Mouse (Mus musculus): ENCODE results near the gene Aox3. TPM values are rescaled to one million over a fixed set of nuclear protein-coding genes. Genes with fewer than 3 reads are reported as not detected.

The Aox3 gene
- polyA plus RNA-seq, 1 experiment from 2014 or later: 0.47 TPM

GRCm38 (mm10) chr1:58221070-58221469 is 108.1 kb downstream of the Aox3 start:
- H3K27ac ChIP-seq (ENCODE audit: low read depth, low read length): no peak overlapping the region
- WGBS: 78% methylated on average over 6 of the region's 6 CpGs
- no peaks in the 10 kb centered on the region for H3K4me1 ChIP-seq (replicated peaks; ENCODE audit: control insufficient read depth, insufficient read depth, low read length)
- no peak overlapping the region for H3K9ac ChIP-seq (ENCODE audit: low read depth, low read length)
- no peaks in the 10 kb centered on the region for H3K9me3 ChIP-seq (ENCODE audit: control insufficient read depth)
- no peaks in the 10 kb centered on the region for H3K27me3 ChIP-seq (replicated peaks; ENCODE audit: control insufficient read depth, insufficient read depth, low read length)
- TF ChIP-seq CTCF (IDR thresholded peaks at IDR 0.05; ENCODE audit: low read depth): no peak
- no peak overlapping the region for H3K4me2 ChIP-seq (replicated peaks; ENCODE audit: low read depth)
- ATAC-seq: no peak
- H3K4me3 ChIP-seq (ENCODE audit: low read depth, low read length): no peak overlapping the region
- no peaks in the 10 kb centered on the region for H3K36me3 ChIP-seq (ENCODE audit: control insufficient read depth, insufficient read depth)

DNA sequence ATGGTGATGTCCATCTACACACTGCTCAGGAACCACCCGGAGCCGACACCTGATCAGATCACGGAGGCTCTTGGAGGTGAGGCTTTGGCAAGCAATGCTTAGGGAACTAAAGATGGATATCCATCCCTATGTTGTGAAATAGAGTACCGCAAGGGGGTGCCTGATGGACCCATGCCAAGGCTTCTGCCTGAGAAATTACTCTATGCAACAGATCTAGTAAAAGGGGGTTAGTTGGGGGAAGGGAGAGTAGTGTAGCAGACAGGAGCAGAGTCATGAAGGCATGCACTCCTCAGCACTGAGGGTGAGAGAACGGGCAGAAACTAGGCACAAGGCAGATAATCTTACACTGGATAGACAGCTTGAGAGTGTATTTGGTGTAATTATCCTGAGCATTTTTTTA is 108.9 kb downstream of the Aox3 start:
- Histone ChIP-seq H3K36me3 (ENCODE audit: control insufficient read depth, insufficient read depth) (no peaks in the 10 kb centered on the region), H3K4me2 (replicated peaks; ENCODE audit: low read depth) (no peak overlapping the region), H3K4me1 (replicated peaks; ENCODE audit: control insufficient read depth, insufficient read depth, low read length) (no peaks in the 10 kb centered on the region), H3K9ac (ENCODE audit: low read depth, low read length) (no peak overlapping the region), H3K4me3 (ENCODE audit: low read depth, low read length) (no peak overlapping the region), H3K27ac (ENCODE audit: low read depth, low read length) (no peak overlapping the region), H3K9me3 (ENCODE audit: control insufficient read depth) (no peaks in the 10 kb centered on the region), H3K27me3 (replicated peaks; ENCODE audit: control insufficient read depth, insufficient read depth, low read length) (no peaks in the 10 kb centered on the region)
- no peak for ATAC-seq
- 79% methylated on average over 5 of the region's 5 CpGs for WGBS
- TF ChIP-seq CTCF (IDR thresholded peaks at IDR 0.05; ENCODE audit: low read depth): no peak

GRCm38 (mm10) chr1:58228086-58228485 is 115.2 kb downstream of the Aox3 start:
- no peak overlapping the region for H3K4me3 ChIP-seq (ENCODE audit: low read depth, low read length)
- H3K36me3 ChIP-seq (ENCODE audit: control insufficient read depth, insufficient read depth): no peaks in the 10 kb centered on the region
- H3K9me3 ChIP-seq (ENCODE audit: control insufficient read depth): no peaks in the 10 kb centered on the region
- WGBS: 67% methylated on average over 6 of the region's 6 CpGs
- TF ChIP-seq CTCF (IDR thresholded peaks at IDR 0.05; ENCODE audit: low read depth): no peak
- H3K27ac ChIP-seq (ENCODE audit: low read depth, low read length): no peak overlapping the region
- H3K4me1 ChIP-seq (replicated peaks; ENCODE audit: control insufficient read depth, insufficient read depth, low read length): no peaks in the 10 kb centered on the region
- H3K4me2 ChIP-seq (replicated peaks; ENCODE audit: low read depth): no peak overlapping the region
- H3K27me3 ChIP-seq (replicated peaks; ENCODE audit: control insufficient read depth, insufficient read depth, low read length): no peaks in the 10 kb centered on the region
- no peak for ATAC-seq
- no peak overlapping the region for H3K9ac ChIP-seq (ENCODE audit: low read depth, low read length)

- no peak overlapping the region for H3K4me2 ChIP-seq (replicated peaks; ENCODE audit: low read depth)
- no peak overlapping the region for H3K9ac ChIP-seq (ENCODE audit: low read depth, low read length)
- no peaks in the 10 kb centered on the region for H3K36me3 ChIP-seq (ENCODE audit: control insufficient read depth, insufficient read depth)
- H3K27ac ChIP-seq (ENCODE audit: low read depth, low read length): no peak overlapping the region
- ATAC-seq: no peak
- H3K27me3 ChIP-seq (replicated peaks; ENCODE audit: control insufficient read depth, insufficient read depth, low read length): no peaks in the 10 kb centered on the region
- no peak for TF ChIP-seq CTCF (IDR thresholded peaks at IDR 0.05; ENCODE audit: low read depth)
- no peak overlapping the region for H3K4me3 ChIP-seq (ENCODE audit: low read depth, low read length)
- H3K4me1 ChIP-seq (replicated peaks; ENCODE audit: control insufficient read depth, insufficient read depth, low read length): no peaks in the 10 kb centered on the region
- no peaks in the 10 kb centered on the region for H3K9me3 ChIP-seq (ENCODE audit: control insufficient read depth)
Measured at GRCm38 (mm10) chr1:58228916-58229315, 116.0 kb downstream of the Aox3 start.

- H3K9me3 ChIP-seq (ENCODE audit: control insufficient read depth): no peaks in the 10 kb centered on the region
- no peak for TF ChIP-seq CTCF (IDR thresholded peaks at IDR 0.05; ENCODE audit: low read depth)
- H3K36me3 ChIP-seq (ENCODE audit: control insufficient read depth, insufficient read depth): no peaks in the 10 kb centered on the region
- H3K4me2 ChIP-seq (replicated peaks; ENCODE audit: low read depth): no peak overlapping the region
- ATAC-seq: no peak
- H3K4me3 ChIP-seq (ENCODE audit: low read depth, low read length): no peak overlapping the region
- H3K4me1 ChIP-seq (replicated peaks; ENCODE audit: control insufficient read depth, insufficient read depth, low read length): no peaks in the 10 kb centered on the region
- no peak overlapping the region for H3K27ac ChIP-seq (ENCODE audit: low read depth, low read length)
- no peak overlapping the region for H3K9ac ChIP-seq (ENCODE audit: low read depth, low read length)
- H3K27me3 ChIP-seq (replicated peaks; ENCODE audit: control insufficient read depth, insufficient read depth, low read length): no peaks in the 10 kb centered on the region
- WGBS: 78% methylated on average over 4 of the region's 4 CpGs
Measured at GRCm38 (mm10) chr1:58229774-58230173, 116.8 kb downstream of the Aox3 start.

DNA sequence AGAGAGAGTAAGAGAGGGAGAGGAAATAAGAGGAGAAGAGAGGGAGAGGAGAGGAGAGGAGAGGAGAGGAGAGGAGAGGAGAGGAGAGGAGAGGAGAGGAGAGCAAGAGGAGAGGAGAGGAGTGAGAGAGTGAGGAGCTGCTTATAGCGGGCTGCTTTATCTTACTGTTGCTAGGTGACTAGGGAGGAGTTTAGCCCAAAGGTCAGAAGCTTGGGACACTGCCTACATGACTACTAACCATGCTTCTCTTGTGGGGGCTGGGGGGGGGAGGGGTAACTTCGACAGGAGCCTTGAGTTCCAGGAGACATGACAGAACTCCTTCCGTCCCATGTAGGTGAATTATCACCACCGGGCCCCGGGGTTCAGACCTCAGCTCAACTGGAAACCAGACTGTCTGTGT is 117.6 kb downstream of the Aox3 start:
- WGBS: 25% methylated on average over 5 of the region's 5 CpGs
- H3K9me3 ChIP-seq (ENCODE audit: control insufficient read depth): no peaks in the 10 kb centered on the region
- H3K27ac ChIP-seq (ENCODE audit: low read depth, low read length): no peak overlapping the region
- no peaks in the 10 kb centered on the region for H3K36me3 ChIP-seq (ENCODE audit: control insufficient read depth, insufficient read depth)
- no peak overlapping the region for H3K4me2 ChIP-seq (replicated peaks; ENCODE audit: low read depth)
- H3K27me3 ChIP-seq (replicated peaks; ENCODE audit: control insufficient read depth, insufficient read depth, low read length): no peaks in the 10 kb centered on the region
- no peak overlapping the region for H3K9ac ChIP-seq (ENCODE audit: low read depth, low read length)
- no peak for ATAC-seq
- no peaks in the 10 kb centered on the region for H3K4me1 ChIP-seq (replicated peaks; ENCODE audit: control insufficient read depth, insufficient read depth, low read length)
- TF ChIP-seq CTCF (IDR thresholded peaks at IDR 0.05; ENCODE audit: low read depth): no peak
- no peak overlapping the region for H3K4me3 ChIP-seq (ENCODE audit: low read depth, low read length)

- no peak overlapping the region for H3K4me2 ChIP-seq (replicated peaks; ENCODE audit: low read depth)
- H3K27ac ChIP-seq (ENCODE audit: low read depth, low read length): no peak overlapping the region
- H3K9ac ChIP-seq (ENCODE audit: low read depth, low read length): no peak overlapping the region
- no peak overlapping the region for H3K4me3 ChIP-seq (ENCODE audit: low read depth, low read length)
- ATAC-seq: no peak
- no peaks in the 10 kb centered on the region for H3K27me3 ChIP-seq (replicated peaks; ENCODE audit: control insufficient read depth, insufficient read depth, low read length)
- H3K4me1 ChIP-seq (replicated peaks; ENCODE audit: control insufficient read depth, insufficient read depth, low read length): no peaks in the 10 kb centered on the region
- whole genome bisulfite sequencing: 57% methylated on average over 5 of the region's 5 CpGs
- no peaks in the 10 kb centered on the region for H3K36me3 ChIP-seq (ENCODE audit: control insufficient read depth, insufficient read depth)
- TF ChIP-seq CTCF (IDR thresholded peaks at IDR 0.05; ENCODE audit: low read depth): peak; percentile 45
- no peaks in the 10 kb centered on the region for H3K9me3 ChIP-seq (ENCODE audit: control insufficient read depth)
Measured at GRCm38 (mm10) chr1:58235405-58235804, 122.5 kb downstream of the Aox3 start.
